In the genomic region with DNA sequence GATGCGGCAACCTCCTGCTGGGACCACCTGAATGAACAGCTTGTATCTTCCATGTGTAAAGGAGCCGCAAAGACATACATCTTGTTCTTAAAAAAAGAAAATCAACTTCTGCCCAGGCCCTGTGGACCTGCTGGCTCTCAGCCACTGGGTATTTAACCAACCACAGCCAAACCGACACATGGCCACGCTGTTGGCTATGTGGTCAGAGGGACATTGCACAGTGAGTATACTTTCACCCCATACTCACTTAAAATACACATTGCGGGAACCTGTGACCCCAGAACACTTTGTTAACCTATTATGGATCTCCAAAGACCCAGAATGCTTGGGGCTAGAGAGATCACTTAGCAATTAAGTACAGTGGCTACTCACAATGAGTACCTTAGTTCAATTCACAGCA, we compare ENCODE assay signal across 21 mouse cellular contexts. TPM values are rescaled to one million over a fixed set of nuclear protein-coding genes. Genes with fewer than 3 reads are reported as not detected.
DNase-seq lines count a peak whose midpoint lies in the region; TF ChIP-seq lines count a peak whose summit lies in the region.
"Had no signal": no experiment of that assay in that cellular context is flagged by ENCODE, and none has a peak within 500 bp of the region (broad histone marks: within the 10 kb centered on the region; RNA-seq: fewer than 3 reads in every experiment).

No protein-coding gene starts in this region.

- H3K79me2 ChIP-seq in liver, adult 2 months (ENCODE audit: control insufficient read depth, insufficient read depth, low read length), result peaks cover 3% of the 10 kb centered on the region; the same call in 1 of the 2 replicates

- no peaks in the 10 kb centered on the region for H3K27me3 ChIP-seq in cerebellum, adult 2 months (ENCODE audit: control insufficient read depth, insufficient read depth, low read length)
- no peaks in the 10 kb centered on the region for H3K27me3 ChIP-seq in liver, adult 2 months (ENCODE audit: control insufficient read depth, insufficient read depth, low read length)
- H3K27me3 ChIP-seq: CH12.LX; embryonic facial prominence, embryonic 12.5 days; forebrain, embryonic 13.5 days; forebrain, embryonic 15.5 days had no signal

- H3K27ac ChIP-seq in cerebellum, adult 2 months (ENCODE audit: insufficient read depth, low read length), result no peak overlapping the region
- no peak overlapping the region for H3K27ac ChIP-seq in liver, adult 2 months (replicated peaks; ENCODE audit: insufficient read depth, low read depth, low read length)
- H3K27ac ChIP-seq: embryonic facial prominence, embryonic 10.5 days; embryonic facial prominence, embryonic 12.5 days; forebrain, embryonic 13.5 days; forebrain, embryonic 15.5 days had no signal

- no peaks in the 10 kb centered on the region for H3K4me1 ChIP-seq in cerebellum, adult 2 months (ENCODE audit: control insufficient read depth, insufficient read depth, low read length)
- H3K4me1 ChIP-seq in liver, adult 2 months (ENCODE audit: control insufficient read depth, insufficient read depth, low read length), result peaks cover 4% of the 10 kb centered on the region; the same call in 1 of the 2 replicates
- H3K4me1 ChIP-seq: forebrain, embryonic 13.5 days; forebrain, embryonic 15.5 days had no signal

- no peaks in the 10 kb centered on the region for H3K36me3 ChIP-seq in liver, adult 2 months (ENCODE audit: control insufficient read depth, insufficient read depth, low read length)
- H3K36me3 ChIP-seq: embryonic facial prominence, embryonic 10.5 days; embryonic facial prominence, embryonic 12.5 days; forebrain, embryonic 15.5 days; G1E had no signal

- peak; percentile 15 for DNase-seq in cerebellum, adult 11-12 months
- DNase-seq in cerebellum, adult 2 months, result no peak
- peak; percentile 9 for DNase-seq in cerebellum, adult 9-11 months
- DNase-seq in cerebellum, adult 11 months, result no peak
- peak; percentile 65 for DNase-seq in liver, adult 2 months (ENCODE audit: extremely low read depth, low read depth, low spot score)
- no peak for DNase-seq in liver
- DNase-seq: adrenal gland, adult 8-10 months; adrenal gland, postnatal 14 days; adrenal gland, postnatal 36 days; B cell, adult 2 months; cerebellum, postnatal 10 days; forebrain, postnatal 0 days had no signal

- H3K9ac ChIP-seq in liver, adult 2 months (ENCODE audit: low read depth, low read length), result no peak overlapping the region
- H3K9ac ChIP-seq: embryonic facial prominence, embryonic 12.5 days; forebrain, embryonic 13.5 days; forebrain, embryonic 15.5 days; forebrain, postnatal 0 days had no signal

- 43% methylated on average over 5 of the region's 5 CpGs for WGBS in cerebellum, adult 2 months
- WGBS in liver, adult 2 months, result 44% methylated on average over 5 of the region's 5 CpGs

- H3K4me3 ChIP-seq in cerebellum, adult 2 months (replicated peaks; ENCODE audit: insufficient read depth, low read depth, low read length), result no peak overlapping the region
- no peak overlapping the region for H3K4me3 ChIP-seq in liver, adult 2 months (ENCODE audit: insufficient read depth, low read depth, low read length)
- H3K4me3 ChIP-seq: embryonic facial prominence, embryonic 10.5 days; embryonic facial prominence, embryonic 12.5 days; forebrain, embryonic 13.5 days; forebrain, embryonic 15.5 days had no signal

- TF ChIP-seq POLR2A in cerebellum, adult 2 months (IDR thresholded peaks at IDR 0.05; ENCODE audit: borderline replicate concordance, insufficient read depth, low read length), result no peak
- TF ChIP-seq POLR2A in liver, adult 2 months (IDR thresholded peaks at IDR 0.05; ENCODE audit: extremely low read depth, insufficient read depth, low read length), result no peak

- TF ChIP-seq CTCF in cerebellum, adult 2 months (IDR thresholded peaks at IDR 0.05; ENCODE audit: borderline replicate concordance, insufficient read depth, low read depth, low read length), result no peak
- TF ChIP-seq CTCF in liver, adult 2 months (IDR thresholded peaks at IDR 0.05; ENCODE audit: low read depth, low read length), result peak; percentile 39

RNA-seq across cellular contexts. Expression of gene Abcc12, which starts 7.9 kb away (rescaled TPM):
- polyA plus RNA-seq in cerebellum, adult 2 months (2012; rRNA removed), result 7.4 and 7.5 TPM in 2 replicates
- 0.18 and 0.81 TPM in 2 replicates for total RNA-seq in liver, adult 2 months (2014; rRNA removed)
- 0.21 TPM in 1 of 2 replicates, not detected in the other for polyA plus RNA-seq in liver, adult 2 months (2012; rRNA removed)
- total RNA-seq: adrenal gland, adult 18-20 months; adrenal gland, postnatal 36 days; CH12.LX had no signal
- polyA plus RNA-seq: activated CD4-positive, CD25-positive, alpha-beta regulatory T cell, adult 4 months; CD4-positive, CD25-positive, alpha-beta regulatory T cell, adult 4 months; embryonic facial prominence, embryonic 10.5 days had no signal

RNA-seq across cellular contexts. Expression of gene Lonp2, which starts 35.5 kb away (rescaled TPM):
- polyA plus RNA-seq in cerebellum, adult 2 months (2012; rRNA removed), result 69.5 and 72.6 TPM in 2 replicates
- total RNA-seq in liver, adult 2 months (2014; rRNA removed), result 244 and 308 TPM in 2 replicates
- polyA plus RNA-seq in liver, adult 2 months (2012; rRNA removed), result 278 and 299 TPM in 2 replicates

Comparison
In these comparisons a context has a peak if more than half of its experiments do, and no peak if none do; other contexts are left out.
1. DNase-seq: peak in cerebellum, adult 11-12 months (single experiment), cerebellum, adult 9-11 months (single experiment) and liver, adult 2 months (single experiment); none in cerebellum, adult 2 months (0 of 2), cerebellum, adult 11 months (single experiment) and liver (single experiment).